Mouse (Mus musculus) brown adipose tissue, adult 24 weeks (tissue): ENCODE measurements around the gene Tmem128. TPM values are rescaled to one million over a fixed set of nuclear protein-coding genes. Genes with fewer than 3 reads are reported as not detected.

Experiments used
- H3K27ac ChIP-seq: fragments of 200-500 bp; replicated peaks from 2 replicates; pipeline ENCODE4 v1.5.1; 2012; ENCODE audit warnings: low read depth, mild to moderate bottlenecking, low read length
- H3K4me1 ChIP-seq: fragments of 200-500 bp; 2 replicates; pipeline ENCODE4 v1.6.1; 2012; ENCODE audit warnings: low read length, mixed read lengths; ENCODE audit not compliant: control insufficient read depth, insufficient read depth, insufficient read length
- H3K4me3 ChIP-seq: fragments of 200-500 bp; 2 replicates; pipeline ENCODE4 v1.5.1; 2012; ENCODE audit warnings: low read depth, mild to moderate bottlenecking, low read length, moderate library complexity; ENCODE audit not compliant: insufficient read depth
- polyA plus RNA-seq: library from polyadenylated mRNA; stranded (reverse); fragments of >200 nt; gene quantifications from 2 replicates; pipeline ENCODE4 v1.2.4, GENCODE M21; 2012; ENCODE audit not compliant: missing spikeins, insufficient read depth, insufficient read length

Gene Tmem128
- polyA plus RNA-seq, 1 experiment: 53.7 TPM

DNA sequence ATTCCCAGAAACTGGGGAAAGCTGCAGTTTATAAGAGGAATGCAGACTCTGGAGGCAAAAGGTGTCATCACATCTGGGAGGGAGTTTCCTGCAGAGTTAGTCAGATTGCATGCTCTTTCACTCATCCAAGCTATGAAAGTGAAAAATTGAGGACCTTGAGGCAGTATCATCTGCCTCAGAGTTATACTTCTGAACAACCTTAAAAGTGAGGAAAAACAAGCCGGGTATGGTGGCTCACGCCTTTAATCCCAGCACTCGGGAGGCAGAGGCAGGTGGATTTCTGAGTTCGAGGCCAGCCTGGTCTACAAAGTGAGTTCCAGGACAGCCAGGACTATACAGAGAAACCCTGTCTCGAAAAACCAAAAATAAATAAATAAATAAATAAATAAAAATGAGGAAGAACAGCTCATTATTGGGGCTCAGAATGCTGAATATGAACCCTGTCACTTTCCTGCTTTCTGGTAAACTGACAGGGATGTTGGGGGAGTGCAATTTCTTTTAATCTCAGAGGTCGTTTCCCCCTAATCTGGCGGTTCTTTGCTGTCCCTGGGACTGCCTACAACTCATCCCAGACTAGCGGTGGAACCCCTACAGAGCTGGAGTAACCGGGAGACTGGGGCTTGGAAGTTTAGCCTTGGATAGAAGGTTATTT is 404 bp upstream of the Tmem128 start:
- peak overlapping the region; percentile 86 for H3K4me3 ChIP-seq
- peak overlapping the region; percentile 95 for H3K27ac ChIP-seq
- H3K4me1 ChIP-seq: no peaks in the 10 kb centered on the region

DNA sequence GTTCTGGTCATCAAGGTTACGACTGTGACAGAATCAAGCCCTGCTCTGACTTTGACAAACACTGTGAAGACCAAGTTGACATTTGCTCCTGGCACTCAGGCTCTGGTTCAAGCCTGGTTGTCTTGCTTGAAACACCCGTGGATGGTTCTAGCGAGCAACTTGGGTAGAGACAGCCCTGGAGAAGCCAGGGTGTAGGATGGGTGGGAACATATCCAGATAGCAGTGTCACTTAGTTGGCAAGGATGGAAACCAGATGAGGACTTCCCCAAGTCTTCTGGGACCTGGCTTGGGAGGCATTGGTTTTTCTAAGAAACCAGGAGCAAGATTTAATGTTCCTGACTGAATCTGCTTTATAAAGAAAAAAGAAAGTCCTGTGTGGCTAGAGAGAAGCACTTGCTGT is 11.0 kb downstream of the Tmem128 start:
- Histone ChIP-seq H3K4me1 (no peaks in the 10 kb centered on the region), H3K4me3 (no peak overlapping the region), H3K27ac (no peak overlapping the region)

DNA sequence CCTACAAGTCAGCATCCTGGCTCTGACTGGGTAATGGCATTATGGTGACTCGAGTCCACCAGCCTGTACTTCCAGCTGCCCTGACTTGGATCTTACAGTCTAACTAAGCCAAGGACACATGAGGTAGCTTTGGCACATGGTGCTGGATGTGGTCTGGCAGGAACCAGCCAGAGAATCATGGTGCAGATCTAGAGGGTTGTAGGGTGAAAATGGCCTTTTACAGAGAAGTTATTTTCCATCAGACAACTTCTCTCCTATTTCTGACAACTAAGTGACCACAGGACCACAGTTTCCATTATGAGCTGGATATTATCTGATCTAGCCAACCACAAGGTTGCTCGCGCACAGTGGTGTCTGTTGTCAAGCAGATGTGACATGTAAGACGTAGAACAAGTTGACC is 13.8 kb downstream of the Tmem128 start:
- H3K27ac ChIP-seq: no peak overlapping the region
- H3K4me3 ChIP-seq: no peak overlapping the region

DNA sequence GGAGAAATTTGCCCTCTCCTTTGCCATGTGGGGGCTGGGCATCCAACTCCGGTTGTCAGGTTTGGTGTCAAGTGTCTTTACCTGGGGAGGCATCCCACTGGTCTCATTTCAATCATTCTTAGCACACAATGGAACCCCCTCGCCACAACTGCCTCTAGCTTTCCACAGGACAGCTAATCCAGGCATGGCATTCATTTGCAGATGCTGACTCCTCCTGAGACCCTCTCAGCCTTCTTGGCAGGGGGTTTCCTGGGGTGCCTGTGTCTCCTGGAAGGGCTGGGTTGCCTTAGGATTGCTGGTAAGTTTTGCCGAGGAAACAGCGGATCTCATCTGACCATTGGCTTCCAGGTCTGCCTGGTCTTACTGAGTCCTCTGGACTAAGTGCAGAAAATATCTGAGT is 15.8 kb downstream of the Tmem128 start, which contains the start of gene Otop1:
Gene Otop1, plus strand, starts transcription at position 202 of the 400 bp plus-strand sequence.
- H3K4me3 ChIP-seq: peak within 1 kb of the TSS; percentile 64

More for the DNA sequence above, 13.8 kb downstream of the Tmem128 start:
- H3K4me1 ChIP-seq: peaks cover 3% of the 10 kb centered on the region; the same call in 1 of the 2 replicates

DNA sequence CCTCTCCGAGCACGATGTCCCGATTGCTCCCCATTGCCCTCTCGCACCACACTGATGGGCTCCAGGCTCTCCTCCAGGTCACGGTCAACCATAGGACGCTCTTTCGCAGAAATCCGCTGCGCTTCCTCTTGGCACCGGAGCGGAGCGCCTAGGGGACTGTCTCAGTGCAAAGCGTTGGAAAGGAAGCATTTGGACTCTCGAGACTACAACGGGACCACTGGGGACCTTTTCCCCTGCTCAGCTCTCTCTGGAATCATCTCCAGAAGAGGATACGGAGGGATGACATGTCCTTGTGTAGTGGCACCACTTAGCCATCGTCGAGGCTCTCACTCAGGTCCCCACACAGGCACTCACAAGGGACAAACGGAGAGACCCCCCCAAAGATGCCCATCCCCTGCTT is 16.5 kb downstream of the Tmem128 start:
- Histone ChIP-seq H3K4me1 (peaks cover 10% of the 10 kb centered on the region), H3K4me3 (peak overlapping the region; percentile 64), H3K27ac (peak overlapping the region; percentile 97)

More for the DNA sequence above, 15.8 kb downstream of the Tmem128 start, which contains the start of gene Otop1:
- Histone ChIP-seq H3K4me1 (peaks cover 10% of the 10 kb centered on the region), H3K27ac (peak within 1 kb of the TSS; percentile 97)

DNA sequence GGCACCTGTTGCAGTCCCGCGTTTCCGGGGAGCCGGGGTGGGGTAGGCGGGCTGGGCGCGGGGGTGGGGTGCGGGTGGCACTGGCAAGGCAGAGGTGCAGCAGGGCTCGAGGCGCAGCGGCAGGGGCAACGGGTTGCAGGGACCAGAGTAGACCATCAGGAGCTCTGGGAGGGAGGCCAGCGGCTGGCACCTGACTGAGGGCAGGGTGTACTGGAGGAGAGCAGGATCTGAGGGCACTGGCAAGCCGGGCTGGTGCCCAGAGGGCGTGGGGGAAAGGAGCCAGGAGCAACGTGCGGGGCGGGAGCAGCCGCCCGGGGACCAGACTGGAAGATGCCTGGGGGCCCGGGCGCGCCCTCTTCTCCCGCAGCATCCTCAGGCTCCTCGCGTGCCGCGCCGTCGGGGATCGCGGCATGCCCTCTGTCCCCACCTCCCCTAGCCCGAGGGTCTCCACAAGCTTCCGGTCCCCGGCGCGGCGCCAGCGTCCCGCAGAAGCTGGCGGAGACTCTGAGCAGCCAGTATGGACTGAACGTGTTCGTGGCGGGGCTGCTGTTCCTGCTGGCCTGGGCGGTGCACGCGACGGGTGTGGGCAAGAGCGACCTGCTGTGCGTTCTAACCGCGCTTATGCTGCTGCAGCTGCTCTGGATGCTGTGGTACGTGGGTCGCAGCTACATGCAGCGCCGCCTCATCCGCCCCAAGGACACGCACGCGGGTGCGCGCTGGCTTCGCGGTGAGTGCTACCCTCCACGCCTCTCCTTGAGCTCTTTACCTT is 17.3 kb downstream of the Tmem128 start:
- peaks cover 10% of the 10 kb centered on the region for H3K4me1 ChIP-seq
- peak overlapping the region; percentile 64 for H3K4me3 ChIP-seq
- peak overlapping the region; percentile 97 for H3K27ac ChIP-seq

DNA sequence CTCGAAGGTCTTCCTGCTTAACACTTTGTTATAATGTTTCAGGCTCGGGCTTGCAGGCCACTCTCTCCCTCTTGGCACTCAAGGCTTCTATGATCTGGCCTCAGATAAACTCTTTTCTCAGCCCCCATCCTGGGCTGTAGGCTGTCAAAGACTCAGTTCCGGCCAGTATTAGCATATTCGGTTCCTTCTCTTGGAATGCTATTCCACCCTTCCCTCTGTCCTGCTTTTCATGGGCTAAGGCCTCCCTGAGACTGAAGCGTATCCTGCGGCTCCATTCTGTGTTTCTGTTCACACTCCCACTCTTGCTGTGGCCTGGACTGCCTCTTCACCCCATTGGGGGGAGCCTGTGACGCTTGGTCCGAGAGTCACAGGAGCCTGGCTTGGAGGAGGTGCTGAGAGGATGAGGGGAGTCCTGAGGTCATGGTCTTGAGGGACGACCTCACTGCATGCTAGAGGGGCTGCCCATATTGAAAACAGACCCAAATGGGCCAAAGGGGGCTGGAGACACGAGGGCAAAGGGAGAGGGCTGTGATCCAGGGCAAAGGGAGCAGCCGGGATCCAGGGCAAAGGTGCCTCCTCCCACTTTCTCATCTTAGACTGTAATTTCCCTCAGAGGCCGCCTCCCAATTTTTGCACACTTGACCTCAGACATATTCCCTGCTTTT is 18.1 kb downstream of the Tmem128 start:
- Histone ChIP-seq H3K4me1 (peaks cover 10% of the 10 kb centered on the region), H3K27ac (peak overlapping the region; percentile 97), H3K4me3 (peak overlapping the region; percentile 64)

DNA sequence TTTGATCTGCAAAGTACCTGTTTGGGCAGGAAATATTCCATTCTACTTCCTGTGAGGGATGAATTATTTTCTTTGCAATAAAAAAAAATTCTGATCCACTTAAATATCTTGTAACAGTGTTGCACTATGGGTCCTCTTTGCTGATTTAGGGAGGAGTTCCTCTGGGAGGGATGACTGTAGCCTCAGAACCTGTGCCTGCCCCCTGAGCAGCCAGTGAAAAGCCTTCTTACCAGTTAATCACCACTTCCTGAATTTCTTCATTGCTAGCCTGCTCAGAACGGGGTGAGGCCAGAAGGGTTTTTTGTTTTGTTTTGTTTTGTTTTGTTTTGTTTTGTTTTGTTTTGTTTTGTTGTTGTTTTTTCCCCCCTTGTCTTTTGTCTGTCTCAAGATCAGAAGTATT is 20.1 kb downstream of the Tmem128 start:
- H3K4me3 ChIP-seq: peak overlapping the region; percentile 41
- peak overlapping the region; percentile 95 for H3K27ac ChIP-seq
- H3K4me1 ChIP-seq: peaks cover 10% of the 10 kb centered on the region

DNA sequence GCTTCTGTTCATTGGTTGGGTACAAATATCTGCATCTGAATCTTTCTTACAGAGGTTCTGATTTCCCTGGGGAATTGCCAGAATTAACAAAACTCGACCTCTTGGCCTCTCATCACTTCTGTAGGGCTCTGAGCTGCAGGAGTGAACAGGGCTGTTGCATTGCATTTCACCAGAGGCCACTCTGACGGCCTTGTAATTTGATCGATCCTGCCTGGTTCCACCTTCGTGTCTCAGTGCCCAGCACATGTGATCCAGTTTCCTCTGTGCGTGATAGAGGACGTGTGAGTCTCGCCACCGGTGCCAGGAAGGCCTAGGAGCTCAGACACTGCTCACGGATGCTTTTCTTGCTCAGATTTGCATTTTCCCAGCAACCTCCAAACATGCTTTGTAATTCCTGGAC is 25.7 kb downstream of the Tmem128 start:
- H3K4me3 ChIP-seq: no peak overlapping the region

DNA sequence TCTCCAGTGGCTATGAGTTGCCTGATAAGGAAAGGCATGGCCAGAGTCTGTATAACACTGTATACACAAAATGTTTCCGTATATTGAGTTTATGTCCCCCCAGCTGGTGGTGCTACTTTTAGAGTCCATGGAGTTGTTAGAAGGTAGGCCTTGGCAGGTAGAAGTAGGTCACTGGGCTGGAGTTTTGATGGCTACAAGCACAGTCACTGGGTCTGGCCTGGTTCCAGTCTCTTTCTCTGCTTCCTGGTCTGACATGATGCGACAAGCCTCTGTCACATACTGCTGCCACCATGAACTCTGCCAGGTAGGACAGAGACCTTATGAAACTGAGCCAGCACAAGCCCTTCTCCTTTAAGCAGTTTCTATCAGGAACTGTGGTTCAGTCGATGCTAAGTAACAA is 28.5 kb downstream of the Tmem128 start:
- Histone ChIP-seq H3K27ac (no peak overlapping the region), H3K4me3 (no peak overlapping the region), H3K4me1 (peaks cover 2% of the 10 kb centered on the region; the same call in 1 of the 2 replicates)

More for the DNA sequence above, 25.7 kb downstream of the Tmem128 start:
- Histone ChIP-seq H3K27ac (0 out of 2 replicates have a peak overlapping the region, but pooled peaks have one; percentile 8), H3K4me1 (no peaks in the 10 kb centered on the region)

DNA sequence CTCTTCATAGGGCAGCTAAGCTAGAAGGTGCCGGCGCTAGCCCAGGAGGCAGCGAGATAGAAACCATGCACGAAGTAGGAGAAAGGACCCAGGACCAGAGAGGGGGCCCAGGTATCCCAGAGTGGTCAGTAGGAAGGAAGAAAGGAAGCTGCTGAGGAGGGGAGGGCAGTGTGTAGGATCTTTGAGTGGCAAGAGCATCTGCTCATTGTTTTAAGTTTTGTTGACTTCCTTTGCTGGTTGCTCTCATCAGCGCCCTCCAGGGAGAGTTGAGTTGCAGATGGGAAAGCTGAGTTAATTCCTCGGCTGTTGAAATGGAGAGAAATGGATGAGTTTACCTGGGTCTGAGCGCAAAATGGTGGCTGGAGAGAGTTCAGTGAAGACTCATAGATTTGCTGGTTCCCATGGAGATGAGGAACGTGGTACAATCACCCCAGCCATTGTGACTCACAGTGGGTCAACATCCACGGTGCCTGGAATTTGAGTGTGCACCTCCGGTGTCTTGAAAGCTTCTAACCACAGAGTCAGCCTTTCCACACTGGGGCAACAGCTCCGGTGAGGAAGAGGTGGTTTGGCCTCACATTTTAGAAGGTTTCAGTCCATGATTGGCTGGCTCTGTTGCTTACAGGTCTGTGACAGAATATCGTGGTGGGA is 41.9 kb downstream of the Tmem128 start:
- Histone ChIP-seq H3K4me1 (peaks cover 7% of the 10 kb centered on the region; the same call in 1 of the 2 replicates), H3K27ac (peak overlapping the region; percentile 36), H3K4me3 (no peak overlapping the region)

DNA sequence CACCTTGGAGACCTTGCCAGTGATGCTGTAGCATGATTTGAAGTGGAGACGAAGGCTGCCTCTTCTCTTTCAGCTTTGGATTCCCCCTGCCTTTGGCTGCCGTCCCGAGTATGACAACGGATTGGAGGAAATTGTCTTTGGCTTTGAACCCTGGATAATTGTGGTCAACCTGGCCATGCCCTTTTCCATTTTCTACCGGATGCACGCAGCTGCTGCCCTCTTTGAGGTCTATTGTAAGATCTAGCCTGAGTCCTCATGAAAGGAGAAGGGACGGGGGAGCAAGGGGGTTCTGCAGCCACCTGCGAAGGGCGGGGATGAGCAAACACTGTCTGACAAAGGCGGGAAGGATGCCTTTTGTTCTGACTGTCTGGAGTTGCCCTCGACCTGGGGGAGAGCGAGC is 42.7 kb downstream of the Tmem128 start:
- Histone ChIP-seq H3K4me1 (peaks cover 7% of the 10 kb centered on the region; the same call in 1 of the 2 replicates), H3K27ac (0 out of 2 replicates have a peak overlapping the region, but pooled peaks have one; percentile 36), H3K4me3 (no peak overlapping the region)

DNA sequence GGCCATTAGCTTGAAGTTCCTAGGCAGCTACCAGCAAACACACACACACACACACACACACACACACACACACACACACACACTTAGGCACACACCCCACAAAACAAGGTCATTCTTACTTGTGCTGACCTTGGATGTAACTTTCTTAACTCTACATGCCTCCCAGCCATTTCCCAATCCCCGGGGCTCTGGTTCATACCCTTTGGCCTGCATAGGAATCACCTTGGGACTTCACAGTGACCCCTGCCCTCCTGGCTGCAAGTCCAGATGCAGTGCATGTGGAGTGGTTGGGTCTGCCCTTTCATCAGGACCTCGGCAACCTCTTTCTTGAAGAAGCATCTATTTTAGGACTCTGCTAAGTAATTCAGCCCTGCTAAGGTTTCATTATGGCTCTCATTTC is 45.3 kb downstream of the Tmem128 start:
- Histone ChIP-seq H3K4me1 (peaks cover 7% of the 10 kb centered on the region; the same call in 1 of the 2 replicates), H3K27ac (peak overlapping the region; percentile 98), H3K4me3 (no peak overlapping the region)

DNA sequence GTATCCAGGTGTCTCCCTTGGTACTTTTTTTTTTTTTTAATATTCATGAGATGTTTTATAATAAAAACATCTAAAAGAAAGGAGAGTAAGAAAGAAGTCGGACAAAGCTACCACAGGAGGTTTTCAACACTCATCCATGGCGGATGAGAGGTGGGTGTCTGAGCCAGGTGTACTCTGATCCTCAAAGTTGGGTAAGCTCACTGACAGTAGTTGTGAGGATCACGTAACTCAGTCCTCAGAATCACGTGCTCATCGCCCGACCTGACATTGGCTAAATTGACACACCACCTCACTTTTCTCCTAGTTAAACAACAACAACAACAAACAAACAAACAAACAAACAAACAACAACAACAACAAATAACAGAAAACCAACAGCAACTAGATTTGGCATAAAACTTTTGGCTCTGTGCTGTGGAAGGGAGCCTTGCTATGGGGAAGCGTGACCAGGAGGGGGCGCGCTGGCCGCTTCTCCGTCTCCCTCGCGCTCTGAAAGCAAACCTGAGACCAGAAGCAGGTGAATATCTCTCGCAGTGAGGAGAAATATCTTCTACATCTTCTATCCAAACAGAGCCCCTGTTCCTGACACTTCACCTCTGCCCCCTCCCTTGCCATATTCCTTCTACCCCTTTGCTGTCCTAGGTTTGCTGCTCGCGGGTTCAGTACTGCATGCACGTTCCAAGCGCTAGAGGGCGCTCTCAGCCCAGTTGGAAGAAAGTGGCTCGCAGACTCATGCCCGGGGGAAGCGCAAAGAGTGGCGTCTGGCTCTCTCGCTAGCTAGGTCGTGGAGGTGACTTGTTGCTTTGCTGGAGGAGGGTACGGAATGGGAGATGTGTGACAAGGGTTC is 47.5 kb downstream of the Tmem128 start:
- Histone ChIP-seq H3K4me3 (peak overlapping the region; percentile 48), H3K27ac (peak overlapping the region; percentile 15; the same call in 1 of the 2 replicates), H3K4me1 (peaks cover 4% of the 10 kb centered on the region; the same call in 1 of the 2 replicates)
